Mouse (Mus musculus): ENCODE data around the gene Lgi4. TPM values are rescaled to one million over a fixed set of nuclear protein-coding genes. Genes with fewer than 3 reads are reported as not detected.

The Lgi4 gene
- polyA plus RNA-seq, 2 experiments, result 0.16 TPM; not detected in 1

- ATAC-seq (ENCODE audit: insufficient read depth) (no peak), DNase-seq (ENCODE audit: low read depth in 3 of 3, low spot score in 3 of 3) (no peak)
- Histone ChIP-seq H3K9ac (replicated peaks) (no peak within 1 kb of the TSS), H3K27me3 (ENCODE audit: control insufficient read depth, insufficient read depth, low read length) (peaks cover 31% of the 10 kb centered on the region), H3K4me1 (replicated peaks; ENCODE audit: control insufficient read depth in 2 of 2, insufficient read depth in 2 of 2, low read length in 1 of 2) (no peaks in the 10 kb centered on the region), H3K4me2 (ENCODE audit: low read depth) (no peak within 1 kb of the TSS), H3K4me3 (ENCODE audit: insufficient read depth in 1 of 2, low read depth in 2 of 2, low read length in 2 of 2) (no peak within 1 kb of the TSS), H3K36me3 (replicated peaks; ENCODE audit: control insufficient read depth, insufficient read depth, low read depth) (no peaks in the 10 kb centered on the region), H3K27ac (no peak within 1 kb of the TSS), H3K9me3 (ENCODE audit: control insufficient read depth, low read length) (no peaks in the 10 kb centered on the region)
- no peak for TF ChIP-seq CTCF (IDR thresholded peaks at IDR 0.05; ENCODE audit: low read depth)
- no peak for TF ChIP-seq EP300 (IDR thresholded peaks at IDR 0.05; ENCODE audit: low read depth)
- 3% methylated on average over 25 of the region's 28 CpGs for WGBS (ENCODE audit: insufficient replicate concordance)
Measured at GRCm38 (mm10) chr7:31051321-31052021, 7.7 kb upstream of the Lgi4 start, which contains the start of gene Fxyd7. Gene Fxyd7 (minus strand): TSS chr7:31051467.

GRCm38 (mm10) chr7:31052251-31052635 is 6.9 kb upstream of the Lgi4 start:
- ATAC-seq (ENCODE audit: insufficient read depth) (no peak), DNase-seq (ENCODE audit: low read depth in 3 of 3, low spot score in 3 of 3) (no peak)
- H3K27ac ChIP-seq, result no peak overlapping the region
- 3% methylated on average over 22 of the region's 22 CpGs for WGBS (ENCODE audit: insufficient replicate concordance)
- H3K4me1 ChIP-seq (replicated peaks; ENCODE audit: control insufficient read depth in 2 of 2, insufficient read depth in 2 of 2, low read length in 1 of 2), result 0 out of 4 replicates have a peak, but pooled peaks cover 0 to 2% of the 10 kb centered on the region in 2 experiments
- peaks cover 31% of the 10 kb centered on the region for H3K27me3 ChIP-seq (ENCODE audit: control insufficient read depth, insufficient read depth, low read length)
- TF ChIP-seq CTCF (IDR thresholded peaks at IDR 0.05; ENCODE audit: low read depth), result no peak
- TF ChIP-seq EP300 (IDR thresholded peaks at IDR 0.05; ENCODE audit: low read depth), result no peak
- no peak overlapping the region; the same call in 1 of the 2 replicates for H3K4me2 ChIP-seq (ENCODE audit: low read depth)
- no peak overlapping the region for H3K9ac ChIP-seq (replicated peaks)
- no peaks in the 10 kb centered on the region for H3K9me3 ChIP-seq (ENCODE audit: control insufficient read depth, low read length)
- H3K4me3 ChIP-seq (ENCODE audit: insufficient read depth in 1 of 2, low read depth in 2 of 2, low read length in 2 of 2), result no peak overlapping the region
- no peaks in the 10 kb centered on the region for H3K36me3 ChIP-seq (replicated peaks; ENCODE audit: control insufficient read depth, insufficient read depth, low read depth)

GRCm38 (mm10) chr7:31052636-31053434 is 6.3 kb upstream of the Lgi4 start:
- no peak for ATAC-seq (ENCODE audit: insufficient read depth)
- H3K27me3 ChIP-seq (ENCODE audit: control insufficient read depth, insufficient read depth, low read length), result peaks cover 31% of the 10 kb centered on the region
- H3K9me3 ChIP-seq (ENCODE audit: control insufficient read depth, low read length), result no peaks in the 10 kb centered on the region
- no peak for DNase-seq (ENCODE audit: low read depth in 3 of 3, low spot score in 3 of 3)
- no peak overlapping the region for H3K9ac ChIP-seq (replicated peaks)
- TF ChIP-seq EP300 (IDR thresholded peaks at IDR 0.05; ENCODE audit: low read depth), result no peak
- TF ChIP-seq CTCF (IDR thresholded peaks at IDR 0.05; ENCODE audit: low read depth), result peak; percentile 33; the same call in 1 of the 2 replicates
- no peak overlapping the region for H3K4me3 ChIP-seq (ENCODE audit: insufficient read depth in 1 of 2, low read depth in 2 of 2, low read length in 2 of 2)
- peaks cover 0 to 7% of the 10 kb centered on the region in 2 experiments; a peak in 1 of 4 replicates for H3K4me1 ChIP-seq (replicated peaks; ENCODE audit: control insufficient read depth in 2 of 2, insufficient read depth in 2 of 2, low read length in 1 of 2)
- no peak overlapping the region; the same call in 1 of the 2 replicates for H3K4me2 ChIP-seq (ENCODE audit: low read depth)
- 2% methylated on average over 34 of the region's 34 CpGs for WGBS (ENCODE audit: insufficient replicate concordance)
- H3K27ac ChIP-seq, result no peak overlapping the region
- H3K36me3 ChIP-seq (replicated peaks; ENCODE audit: control insufficient read depth, insufficient read depth, low read depth), result no peaks in the 10 kb centered on the region

GRCm38 (mm10) chr7:31053882-31054447 is 5.2 kb upstream of the Lgi4 start:
- H3K27ac ChIP-seq, result no peak overlapping the region
- ATAC-seq (ENCODE audit: insufficient read depth), result no peak
- DNase-seq (ENCODE audit: low read depth in 3 of 3, low spot score in 3 of 3), result no peak
- WGBS (ENCODE audit: insufficient replicate concordance), result 44% methylated on average over 10 of the region's 10 CpGs
- no peak overlapping the region for H3K9ac ChIP-seq (replicated peaks)
- no peak overlapping the region for H3K4me2 ChIP-seq (ENCODE audit: low read depth)
- H3K9me3 ChIP-seq (ENCODE audit: control insufficient read depth, low read length), result no peaks in the 10 kb centered on the region
- H3K36me3 ChIP-seq (replicated peaks; ENCODE audit: control insufficient read depth, insufficient read depth, low read depth), result no peaks in the 10 kb centered on the region
- peaks cover 31% of the 10 kb centered on the region for H3K27me3 ChIP-seq (ENCODE audit: control insufficient read depth, insufficient read depth, low read length)
- H3K4me3 ChIP-seq (ENCODE audit: insufficient read depth in 1 of 2, low read depth in 2 of 2, low read length in 2 of 2), result no peak overlapping the region
- TF ChIP-seq EP300 (IDR thresholded peaks at IDR 0.05; ENCODE audit: low read depth), result no peak
- TF ChIP-seq CTCF (IDR thresholded peaks at IDR 0.05; ENCODE audit: low read depth), result no peak
- peaks cover 0 to 7% of the 10 kb centered on the region in 2 experiments; a peak in 1 of 4 replicates for H3K4me1 ChIP-seq (replicated peaks; ENCODE audit: control insufficient read depth in 2 of 2, insufficient read depth in 2 of 2, low read length in 1 of 2)
